Mouse (Mus musculus) stomach, postnatal 0 days (tissue): Measurements from ENCODE around the gene Gse1.

Source experiments
- CTCF ChIP-seq: IDR thresholded peaks from 2 replicates; pipeline ENCODE4 v1.5.1; 2016; ENCODE audit warnings: antibody characterized with exemption, low read depth, mild to moderate bottlenecking, moderate library complexity
- EP300 ChIP-seq: optimal IDR thresholded peaks from 2 replicates; pipeline ENCODE3; 2016; ENCODE audit warnings: antibody characterized with exemption

- TF ChIP-seq CTCF (no peak), EP300 (no peak)
Measured at GRCm38 (mm10) chr8:120510863-120511457, 282.7 kb downstream of the Gse1 start.
